Mouse (Mus musculus) heart, postnatal 10 days (tissue): ENCODE results near the gene Ctc1. TPM values are rescaled to one million over a fixed set of nuclear protein-coding genes. Genes with fewer than 3 reads are reported as not detected.
A peak's percentile ranks its signal among the peaks of the same experiment; 100 is the strongest.

Experiments
- DNase-seq, 2 experiments: peaks; one replicate each; pipeline ENCODE4 v3.0.0; 2021
- intact Hi-C: fragments of 180-260 bp; cut with DNase I; formaldehyde crosslinking; loops from one replicate; pipeline ENCODE4 v1.15.1; 2025
- total RNA-seq, 2 experiments: library from RNA; stranded (reverse); gene quantifications; 2 replicates each; pipeline ENCODE4 v1.2.3; 2021

Ctc1 gene
- total RNA-seq, 2 experiments from 2014 or later: 21.9 to 26.6 TPM

DNA sequence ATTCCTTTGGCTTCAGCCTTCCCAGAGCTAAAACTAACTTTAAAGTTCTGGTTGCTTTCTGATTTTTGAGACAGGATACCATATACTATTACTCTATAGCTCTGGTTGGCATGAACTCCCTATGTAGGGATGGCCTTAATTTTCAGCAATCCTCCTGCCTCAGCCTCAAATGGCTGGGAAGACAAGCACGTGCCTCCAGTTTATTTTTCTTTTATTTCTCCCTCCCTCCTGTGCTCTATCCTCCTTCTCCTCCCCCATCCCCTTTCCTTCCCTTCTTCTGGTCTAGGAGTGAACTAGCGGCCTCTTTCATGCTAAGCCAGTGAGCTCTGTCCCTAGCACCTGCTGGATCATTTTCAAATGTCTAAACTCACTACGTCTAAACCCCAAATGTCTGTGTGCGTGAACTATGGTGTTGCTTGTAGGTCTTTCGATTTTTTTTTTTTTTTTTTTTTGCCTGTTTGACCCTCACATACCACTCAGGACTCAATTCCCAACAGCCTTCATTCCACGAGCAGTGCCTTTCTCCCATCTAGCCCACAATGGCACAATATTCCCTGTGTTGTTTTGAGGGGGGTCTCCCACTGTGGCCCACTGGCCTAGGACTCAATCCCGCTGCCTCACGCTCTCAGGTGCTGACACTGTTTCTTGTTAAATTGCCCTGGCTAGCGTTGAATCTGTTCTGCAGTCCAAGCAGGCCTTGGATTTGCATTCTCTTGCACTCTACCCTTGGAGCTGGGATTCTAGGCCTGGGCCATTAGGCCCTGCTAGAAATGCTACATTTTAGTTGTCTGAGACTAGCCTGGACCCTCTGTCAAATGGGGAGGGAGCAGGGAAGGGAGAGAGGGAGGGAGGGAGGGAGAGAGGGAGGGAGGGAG, 48.8 kb downstream of the Ctc1 start:
- intact Hi-C loops: no loop called here
- DNase-seq: no peak

GRCm38 (mm10) chr11:69065394-69065925, 49.7 kb downstream of the Ctc1 start:
- DNase-seq: no peak
- intact Hi-C loops: no loop called here

DNA sequence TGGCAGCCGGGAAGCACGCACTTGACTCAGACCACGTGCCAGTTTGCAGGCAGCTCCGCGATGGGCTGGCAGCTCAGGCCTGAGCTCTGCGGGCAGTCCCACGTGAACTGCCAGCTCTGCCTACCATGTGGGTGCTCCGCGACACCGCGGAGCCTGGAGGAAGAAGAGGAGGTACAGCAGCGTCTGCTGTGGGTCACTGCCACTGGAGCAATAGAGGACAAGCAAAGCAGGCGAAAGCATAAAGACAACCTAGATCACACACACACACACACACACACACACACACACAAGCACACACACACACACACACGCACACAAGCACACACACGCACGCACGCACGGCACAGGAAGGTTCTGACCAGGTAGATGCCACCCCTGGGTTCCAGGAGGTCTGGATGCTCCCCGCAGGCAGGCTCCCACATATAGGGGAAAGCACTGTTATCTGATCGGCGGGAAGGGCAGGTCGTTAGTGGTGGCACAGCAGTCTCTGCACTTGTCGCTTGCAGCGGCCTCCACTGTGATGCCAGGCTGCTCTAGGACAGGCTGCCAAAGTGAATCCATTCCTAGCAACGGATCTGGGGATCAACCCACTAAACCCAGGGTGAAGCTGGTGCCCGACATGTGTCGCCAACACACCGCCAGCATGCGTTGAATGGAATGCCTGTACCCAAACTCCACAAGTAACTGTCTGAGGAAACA, 50.6 kb downstream of the Ctc1 start:
- intact Hi-C loops: loop anchor here (2.0 kb wide), 1 partner anchor 84 kb away; no protein-coding TSS in a partner anchor
- peak; percentile 40 to 52 for DNase-seq

DNA sequence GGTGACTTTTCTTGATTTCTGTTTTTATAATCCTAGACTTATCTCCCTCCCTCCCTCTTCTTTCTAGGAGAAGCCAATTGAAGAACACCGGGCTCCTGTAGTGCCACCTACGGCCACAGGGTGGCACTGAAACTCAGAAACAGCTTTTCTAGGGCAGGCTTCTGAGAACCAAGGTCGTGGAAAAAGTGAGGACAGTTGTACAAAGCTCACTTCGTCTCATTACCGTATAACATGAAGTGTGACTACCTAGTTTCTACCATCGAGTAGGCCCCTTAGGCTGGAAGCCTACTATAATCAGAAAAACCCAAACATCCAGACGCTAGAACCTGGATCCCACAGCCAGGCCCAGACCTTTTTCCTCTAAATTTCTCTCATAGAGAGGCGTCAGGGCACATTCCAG, 51.2 kb downstream of the Ctc1 start:
- intact Hi-C loops: loop anchor here (1.0 to 2.0 kb wide), 2 partner anchors 55 to 84 kb away; partner anchors contain the start of gene 9130213A22Rik
- DNase-seq: peak; percentile 95 to 96

DNA sequence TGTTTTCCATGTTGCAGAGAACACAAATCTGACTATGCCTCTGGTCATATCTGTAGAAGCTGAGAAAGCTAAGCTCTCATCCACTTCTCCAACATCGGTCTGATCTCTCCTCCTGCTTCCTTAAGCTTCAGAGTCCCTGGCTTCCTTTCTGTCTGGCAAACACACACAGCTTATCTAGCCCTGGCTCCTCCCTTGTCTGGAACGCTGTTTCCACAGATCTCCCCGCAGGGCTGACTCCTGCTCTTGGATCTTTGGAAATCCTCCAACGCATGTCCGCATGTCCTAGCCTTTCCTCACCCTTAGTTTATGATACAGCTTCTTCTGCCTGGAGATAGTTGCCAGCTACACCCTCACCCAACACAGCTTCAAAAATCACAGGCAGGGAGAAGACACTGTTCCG, 51.9 kb downstream of the Ctc1 start:
- DNase-seq: peak; percentile 67 to 71
- intact Hi-C loops: loop anchor here (1.0 to 2.0 kb wide), 2 partner anchors 55 to 83 kb away; partner anchors contain the start of gene 9130213A22Rik

GRCm38 (mm10) chr11:69070093-69070492, 54.4 kb downstream of the Ctc1 start:
- intact Hi-C loops: loop anchor here (5.0 kb wide), 1 partner anchor 177 kb away; no protein-coding TSS in a partner anchor

GRCm38 (mm10) chr11:69070590-69071222, 55.0 kb downstream of the Ctc1 start, which contains the start of gene Tmem107:
Gene Tmem107 (plus strand): TSS chr11:69070806.
- DNase-seq: peak; percentile 95 to 96
- intact Hi-C loops: loop anchor here (5.0 kb wide), 1 partner anchor 177 kb away; no protein-coding TSS in a partner anchor

More at GRCm38 (mm10) chr11:69070093-69070492, 54.4 kb downstream of the Ctc1 start:
- no peak for DNase-seq

GRCm38 (mm10) chr11:69071262-69071661, 55.6 kb downstream of the Ctc1 start:
- no peak for DNase-seq
- intact Hi-C loops: loop anchor here (5.0 kb wide), 1 partner anchor 176 kb away; no protein-coding TSS in a partner anchor

DNA sequence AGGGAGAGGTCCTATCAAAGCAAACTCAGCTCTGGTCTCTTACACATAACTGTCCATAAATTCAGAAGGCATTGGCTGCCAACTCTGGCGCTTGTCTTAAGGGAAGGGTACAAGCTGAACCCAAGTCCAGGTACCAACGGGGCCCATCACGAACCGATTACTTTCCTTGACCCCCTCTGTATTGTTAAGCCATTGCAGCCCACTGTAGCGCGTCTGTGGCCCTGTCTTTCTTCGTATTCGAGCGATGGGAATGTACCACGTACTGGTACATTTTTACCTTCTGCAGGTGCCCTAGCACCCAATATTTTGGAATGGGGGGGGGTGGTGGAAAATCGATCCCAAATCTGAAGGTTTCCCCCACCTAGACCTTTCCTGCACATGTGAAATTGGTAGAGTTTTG, 56.5 kb downstream of the Ctc1 start:
- intact Hi-C loops: loop anchor here (2.0 to 5.0 kb wide), 2 partner anchors 17 to 175 kb away; partner anchors contain the start of gene Vamp2
- no peak for DNase-seq

DNA sequence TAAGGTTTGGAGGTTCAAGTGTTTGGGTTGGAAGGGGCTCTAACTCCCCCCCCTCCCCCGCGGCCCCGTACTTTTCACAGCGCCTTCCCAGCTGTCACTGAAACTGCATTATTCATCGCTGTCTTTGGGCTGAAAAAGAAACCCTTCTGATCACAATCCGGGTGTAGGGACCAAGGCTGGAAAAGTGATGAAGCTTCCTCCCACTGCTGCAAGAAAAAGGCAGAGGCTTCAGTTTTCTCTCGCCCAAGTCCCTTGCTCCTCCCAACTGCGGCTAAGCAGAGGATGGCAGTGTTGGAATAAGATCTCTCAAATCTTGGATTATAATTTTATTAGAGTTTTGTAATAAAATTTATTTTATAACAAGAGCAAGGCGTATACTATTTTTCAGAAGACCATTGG, 57.0 kb downstream of the Ctc1 start:
- intact Hi-C loops: loop anchor here (2.0 to 5.0 kb wide), 2 partner anchors 16 to 175 kb away; partner anchors contain the start of gene Vamp2
- peak; percentile 14 to 20 for DNase-seq

DNA sequence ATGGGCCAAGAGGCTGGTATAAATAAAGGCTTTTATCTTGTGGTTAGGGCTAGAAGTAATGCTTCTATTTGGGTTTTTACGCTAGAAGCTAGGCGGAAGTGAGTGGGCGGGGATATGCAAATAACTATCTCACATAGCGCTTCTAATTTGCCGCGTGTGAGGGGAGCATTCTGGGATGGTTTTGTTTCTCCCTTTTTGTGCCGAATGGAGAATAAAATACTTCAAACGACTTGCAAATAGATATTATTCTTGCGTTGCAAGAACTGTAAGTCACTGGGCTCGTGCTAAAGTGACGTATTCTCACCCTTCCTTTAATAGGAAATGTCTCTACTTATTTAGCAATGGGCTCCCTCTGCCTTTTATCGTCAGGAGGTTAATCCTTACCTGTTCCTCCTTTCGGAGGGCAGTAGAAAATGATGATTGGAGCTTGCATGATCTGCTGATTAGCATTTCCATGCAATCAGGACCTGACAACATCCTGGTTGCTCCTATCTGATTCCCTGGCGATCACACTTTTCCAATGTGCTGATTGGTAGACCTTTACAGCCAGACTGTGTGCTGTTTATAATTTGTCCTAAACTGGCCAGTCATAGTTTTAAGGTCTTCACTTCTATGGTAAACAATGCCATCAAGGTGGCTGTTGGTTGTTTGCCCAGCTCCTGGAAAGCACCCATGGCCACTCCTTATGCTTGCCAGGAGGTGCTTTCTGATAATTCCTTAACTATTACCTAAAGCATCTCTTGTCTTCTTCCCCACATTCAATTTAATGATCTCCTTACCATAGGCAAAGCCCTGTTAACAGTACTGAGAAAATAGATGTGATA, 57.6 kb downstream of the Ctc1 start:
- DNase-seq: peak; percentile 90 to 91
- intact Hi-C loops: loop anchor here (2.0 to 5.0 kb wide), 2 partner anchors 16 to 174 kb away; partner anchors contain the start of gene Vamp2

DNA sequence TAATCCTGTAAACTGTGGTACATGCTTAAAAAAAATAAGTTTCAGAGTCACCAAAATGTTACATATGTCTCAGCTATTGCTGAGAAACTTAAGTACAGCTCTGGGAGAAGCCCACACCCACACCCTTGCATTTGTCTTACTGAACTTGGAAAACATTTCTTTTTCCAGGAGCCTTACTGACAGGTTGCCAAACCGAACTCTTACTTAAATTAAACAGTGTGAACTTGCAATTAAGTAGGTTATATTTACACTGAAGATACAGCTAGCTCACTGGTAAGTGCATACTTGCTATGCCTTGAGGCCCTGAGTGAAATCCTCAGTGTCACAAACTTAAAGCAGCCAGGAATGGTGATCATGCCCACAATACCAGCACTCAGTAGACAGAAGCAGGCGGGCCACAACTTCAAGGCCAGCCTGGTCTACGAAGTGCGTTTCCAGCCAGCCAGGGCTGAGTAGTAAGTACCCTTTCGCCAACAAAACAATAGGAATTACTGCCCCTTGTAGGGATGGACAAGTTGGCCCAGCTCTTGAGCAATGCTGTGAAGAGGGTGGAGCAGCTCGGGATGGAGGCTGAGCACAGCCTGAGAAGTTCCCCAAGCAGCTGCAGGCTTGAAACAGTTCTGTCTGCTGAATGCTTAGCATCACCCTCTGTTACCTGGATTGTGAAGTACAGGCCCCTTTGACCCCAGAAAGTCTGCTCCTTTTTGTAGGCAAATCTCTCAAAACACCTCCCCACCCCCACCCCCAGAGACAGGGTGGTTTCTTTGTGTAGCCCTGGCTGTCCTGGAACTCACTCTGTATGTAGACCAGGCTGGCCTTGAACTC, 58.5 kb downstream of the Ctc1 start:
- peak; percentile 11 to 24 for DNase-seq
- intact Hi-C loops: loop anchor here (2.0 to 5.0 kb wide), 2 partner anchors 15 to 173 kb away; partner anchors contain the start of gene Vamp2

- no peak for DNase-seq
- intact Hi-C loops: loop anchor here (5.0 kb wide), 1 partner anchor 173 kb away; no protein-coding TSS in a partner anchor
Measured at GRCm38 (mm10) chr11:69074776-69075069, 59.0 kb downstream of the Ctc1 start.

GRCm38 (mm10) chr11:69075764-69076479, 60.2 kb downstream of the Ctc1 start:
- no peak for DNase-seq
- intact Hi-C loops: no loop called here

DNA sequence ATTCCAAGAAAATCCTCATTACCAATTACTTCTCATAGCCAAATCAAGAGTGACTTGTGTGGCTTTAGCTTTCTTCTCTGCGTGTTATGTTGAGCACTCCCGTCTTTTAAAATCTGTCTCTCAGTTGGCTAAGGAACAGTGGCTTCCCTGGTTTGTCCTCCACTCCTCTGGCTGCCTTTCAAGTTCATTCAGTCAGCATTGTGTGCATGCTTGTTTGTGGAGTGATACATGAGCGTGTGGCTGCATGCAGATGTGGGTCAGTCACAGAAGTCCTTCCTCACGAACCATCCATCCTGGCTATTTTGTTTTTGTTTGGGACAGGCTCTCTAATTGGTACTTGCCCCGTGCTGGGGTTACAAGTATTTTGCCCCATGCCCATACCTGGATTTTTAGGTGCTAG, 60.9 kb downstream of the Ctc1 start:
- intact Hi-C loops: no loop called here
- DNase-seq: peak; percentile 32 to 44

GRCm38 (mm10) chr11:69077316-69077715, 61.6 kb downstream of the Ctc1 start:
- intact Hi-C loops: no loop called here

DNA sequence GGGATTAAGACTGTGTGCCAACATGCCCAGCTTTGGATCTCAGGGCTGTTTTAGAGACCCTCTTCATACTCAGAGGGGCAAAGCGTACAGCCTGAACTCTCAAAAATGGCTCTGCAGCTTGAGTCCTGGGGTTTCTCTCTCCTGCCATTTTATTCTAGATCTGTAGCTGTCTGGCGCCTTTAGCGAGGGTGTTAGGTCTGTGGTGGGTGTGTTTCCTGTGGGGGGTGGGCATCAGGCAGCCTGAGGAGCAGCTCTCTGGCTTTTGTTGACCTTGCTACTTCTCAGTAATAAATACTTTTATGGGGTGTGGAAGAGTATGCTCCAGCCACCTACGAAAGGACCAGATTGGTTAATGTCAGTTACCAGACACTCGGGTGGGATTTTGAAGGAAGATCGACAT, 62.3 kb downstream of the Ctc1 start:
- no peak for DNase-seq
- intact Hi-C loops: no loop called here

More at GRCm38 (mm10) chr11:69077316-69077715, 61.6 kb downstream of the Ctc1 start:
- DNase-seq: no peak
